Mouse (Mus musculus) cerebellum, adult 2 months (tissue): ENCODE data around the gene Tnni2. TPM values are rescaled to one million over a fixed set of nuclear protein-coding genes. Genes with fewer than 3 reads are reported as not detected.

Source experiments
- DNase-seq, 2 experiments: peaks; one replicate each; pipeline ENCODE4 v3.0.0; 2021
- H3K27ac ChIP-seq: fragments of 200-500 bp; 2 replicates; pipeline ENCODE4 v1.5.1; 2012; ENCODE audit warnings: low read length, control low read depth, inconsistent platforms; ENCODE audit not compliant: insufficient read depth
- H3K27me3 ChIP-seq: fragments of 200-500 bp; 2 replicates; pipeline ENCODE4 v1.6.1; 2012; ENCODE audit warnings: inconsistent platforms, mild to moderate bottlenecking, low read length, moderate library complexity; ENCODE audit not compliant: control insufficient read depth, insufficient read depth
- H3K4me1 ChIP-seq: fragments of 200-500 bp; 2 replicates; pipeline ENCODE4 v1.6.1; 2011; ENCODE audit warnings: low read length; ENCODE audit not compliant: control insufficient read depth, insufficient read depth
- H3K4me3 ChIP-seq: fragments of 200-500 bp; replicated peaks from 2 replicates; pipeline ENCODE3; 2011; ENCODE audit warnings: mild to moderate bottlenecking, low read depth, low read length, control low read depth; ENCODE audit not compliant: insufficient read depth
- CTCF ChIP-seq: fragments of 200-500 bp; IDR thresholded peaks from 2 replicates; pipeline ENCODE4 v1.5.1; 2011; ENCODE audit warnings: low read depth, mild to moderate bottlenecking, control low read depth, low read length, moderate library complexity, borderline replicate concordance; ENCODE audit not compliant: insufficient read depth
- POLR2A ChIP-seq: fragments of 200-500 bp; IDR thresholded peaks from 2 replicates; pipeline ENCODE4 v1.6.1; 2011; ENCODE audit warnings: low read length, control low read depth, borderline replicate concordance; ENCODE audit not compliant: insufficient read depth
- WGBS: fragments of 180-500 bp; shearing (Covaris S2); methylation state at CpG from one replicate; pipeline ENCODE4 v1.1.7; 2018; 5-methylcytosine and 5-hydroxymethylcytosine counted together
- polyA plus RNA-seq: library from polyadenylated mRNA; depleted of rRNA; stranded (reverse); fragments of >200 nt; gene quantifications from 2 replicates; pipeline ENCODE4 v1.2.3, GENCODE M21; 2012; rRNA removed

Gene Tnni2
- 0.52 TPM in 1 of 2 replicates, not detected in the other for polyA plus RNA-seq

DNA sequence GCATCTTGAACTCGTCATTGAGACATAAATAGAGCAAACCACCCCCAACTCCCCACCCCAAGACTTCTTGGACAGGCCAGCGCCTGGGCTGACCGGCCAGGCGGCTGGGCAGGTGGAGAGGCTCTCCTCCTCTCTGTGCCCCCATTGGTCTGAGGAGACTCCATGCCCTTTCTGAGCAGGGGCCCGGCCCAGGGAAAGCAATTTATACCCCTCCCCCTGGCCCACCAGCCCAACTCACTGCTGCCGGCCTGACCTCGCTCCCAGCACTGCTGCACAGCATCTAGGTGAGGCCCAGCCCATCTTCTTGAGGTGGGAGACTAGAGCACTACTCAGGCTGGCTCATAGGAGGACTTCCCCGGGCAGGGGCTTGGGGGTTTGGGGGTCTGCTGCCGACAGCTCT lies at the start of gene Tnni2:
TSS of gene Tnni2 (plus strand) at position 224 of the 400 bp plus-strand sequence.
- Histone ChIP-seq H3K27me3 (no peaks in the 10 kb centered on the region), H3K4me1 (peaks cover 9% of the 10 kb centered on the region), H3K27ac (no peak within 1 kb of the TSS), H3K4me3 (no peak within 1 kb of the TSS)
- 88% methylated on average over 9 of the region's 9 CpGs for WGBS
- no peak for DNase-seq
- TF ChIP-seq CTCF (no peak), POLR2A (no peak)

GRCm38 (mm10) chr7:142393191-142393590 lies 48.4 kb upstream of the Tnni2 start:
- H3K27ac ChIP-seq: no peak overlapping the region
- no peak for DNase-seq
- 25% methylated on average over 4 of the region's 4 CpGs for WGBS
- no peaks in the 10 kb centered on the region for H3K4me1 ChIP-seq
- no peaks in the 10 kb centered on the region for H3K27me3 ChIP-seq
- TF ChIP-seq CTCF (no peak), POLR2A (no peak)
- H3K4me3 ChIP-seq: no peak overlapping the region

DNA sequence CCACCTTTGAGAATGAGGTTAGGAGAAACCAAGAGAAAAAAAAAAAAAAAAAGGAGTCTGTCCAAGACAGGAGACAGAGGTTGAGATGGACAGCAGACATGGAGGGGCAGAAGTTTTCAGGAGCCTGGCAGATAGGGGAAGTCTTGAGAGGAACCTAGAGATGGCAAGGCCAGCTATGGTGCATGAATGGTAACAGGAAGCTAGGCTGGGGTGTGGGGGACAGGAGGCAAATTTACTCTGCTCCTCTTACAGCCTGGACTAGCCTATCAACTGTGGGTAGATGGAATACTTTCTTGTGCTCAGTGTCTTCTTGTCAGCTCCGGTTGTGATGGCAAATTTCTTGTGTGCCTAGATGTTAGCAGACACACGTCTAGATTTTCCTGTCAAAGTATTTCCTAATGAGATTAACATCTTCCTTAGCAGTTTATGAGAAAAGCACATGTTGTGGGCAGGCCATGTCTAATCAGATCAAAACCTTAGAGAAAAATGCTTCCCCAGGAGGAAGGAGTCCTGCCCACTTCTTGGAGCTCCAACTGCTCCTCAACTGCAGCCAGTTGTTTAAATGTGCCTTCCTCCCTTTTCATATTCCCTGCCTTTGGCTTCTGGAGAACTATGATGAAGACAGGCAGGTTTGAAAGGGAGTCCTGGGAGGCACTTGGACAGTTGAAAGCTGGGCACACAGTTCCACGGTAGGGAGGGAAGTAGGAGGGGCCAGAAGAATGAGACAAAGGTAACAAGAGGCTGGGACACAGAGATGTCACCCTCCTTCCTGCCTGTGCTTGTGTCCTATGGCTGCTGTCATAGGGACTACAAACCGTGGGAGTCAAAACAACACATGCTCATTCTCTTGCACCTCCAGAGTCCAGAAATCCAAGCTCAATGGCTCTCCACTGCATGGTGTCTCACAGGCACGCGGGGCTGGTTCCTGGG lies 47.1 kb upstream of the Tnni2 start:
- H3K27me3 ChIP-seq: no peaks in the 10 kb centered on the region
- H3K4me1 ChIP-seq: no peaks in the 10 kb centered on the region
- no peak for DNase-seq
- TF ChIP-seq CTCF (no peak), POLR2A (no peak)
- WGBS: 55% methylated on average over 6 of the region's 6 CpGs
- H3K27ac ChIP-seq: no peak overlapping the region
- H3K4me3 ChIP-seq: no peak overlapping the region

GRCm38 (mm10) chr7:142395472-142395871 lies 46.1 kb upstream of the Tnni2 start:
- no peak overlapping the region for H3K27ac ChIP-seq
- TF ChIP-seq POLR2A: no peak
- no peak for TF ChIP-seq CTCF
- 82% methylated on average over 4 of the region's 4 CpGs for WGBS

GRCm38 (mm10) chr7:142396611-142397010 lies 45.0 kb upstream of the Tnni2 start:
- Histone ChIP-seq H3K4me1 (no peaks in the 10 kb centered on the region), H3K27me3 (no peaks in the 10 kb centered on the region), H3K27ac (no peak overlapping the region), H3K4me3 (no peak overlapping the region)
- no peak for DNase-seq
- WGBS: 91% methylated on average over 1 of the region's 1 CpGs
- TF ChIP-seq CTCF (no peak), POLR2A (no peak)

More at GRCm38 (mm10) chr7:142395472-142395871, 46.1 kb upstream of the Tnni2 start:
- H3K27me3 ChIP-seq: no peaks in the 10 kb centered on the region
- no peak for DNase-seq
- no peaks in the 10 kb centered on the region for H3K4me1 ChIP-seq
- H3K4me3 ChIP-seq: no peak overlapping the region

- no peak for TF ChIP-seq CTCF
- no peak for TF ChIP-seq POLR2A
- no peaks in the 10 kb centered on the region for H3K27me3 ChIP-seq
- no peaks in the 10 kb centered on the region for H3K4me1 ChIP-seq
- H3K27ac ChIP-seq: no peak overlapping the region
- no peak overlapping the region for H3K4me3 ChIP-seq
- DNase-seq: no peak
- WGBS: 72% methylated on average over 2 of the region's 2 CpGs
These were observed 43.6 kb upstream of the Tnni2 start for GRCm38 (mm10) chr7:142398052-142398451.

GRCm38 (mm10) chr7:142399250-142399649 lies 42.4 kb upstream of the Tnni2 start:
- H3K27me3 ChIP-seq: no peaks in the 10 kb centered on the region
- DNase-seq: no peak
- 100% methylated on average over 1 of the region's 1 CpGs for WGBS
- H3K4me3 ChIP-seq: no peak overlapping the region
- H3K27ac ChIP-seq: no peak overlapping the region
- no peaks in the 10 kb centered on the region for H3K4me1 ChIP-seq
- TF ChIP-seq POLR2A: no peak
- no peak for TF ChIP-seq CTCF
